Mouse (Mus musculus) hindbrain, embryonic 13.5 days (tissue): ENCODE results near the gene Cnrip1. TPM values are rescaled to one million over a fixed set of nuclear protein-coding genes. Genes with fewer than 3 reads are reported as not detected.
"Not testable (repeated sequence)": the region's sequence is repeated elsewhere in the genome, so short reads cannot be mapped to it uniquely, and the experiment has no call there.

Experiments used
- ATAC-seq: fragments of 200-750 bp; cut with Nextera tagmentation; 2 replicates; pipeline ENCODE4 v1.8.0; 2017; ENCODE audit warnings: moderate TSS enrichment; ENCODE audit not compliant: low FRiP score
- H3K27ac ChIP-seq: fragments of 300-500 bp; sonication (generic); 2 replicates; pipeline ENCODE4 v1.5.1; 2015; ENCODE audit warnings: inconsistent platforms, mild to moderate bottlenecking, moderate library complexity
- H3K27me3 ChIP-seq: fragments of 300-500 bp; sonication (generic); 2 replicates; pipeline ENCODE4 v1.6.1; 2015; ENCODE audit warnings: mild to moderate bottlenecking, inconsistent platforms
- H3K36me3 ChIP-seq: fragments of 300-500 bp; sonication (generic); 2 replicates; pipeline ENCODE4 v1.6.1; 2015; ENCODE audit warnings: mild to moderate bottlenecking, inconsistent platforms
- H3K4me1 ChIP-seq: fragments of 300-500 bp; sonication (generic); replicated peaks from 2 replicates; pipeline ENCODE4 v1.6.1; 2015; ENCODE audit warnings: inconsistent platforms
- H3K4me2 ChIP-seq: fragments of 300-500 bp; sonication (generic); 2 replicates; pipeline ENCODE4 v1.6.1; 2015; ENCODE audit warnings: inconsistent platforms, mild to moderate bottlenecking, moderate library complexity
- H3K4me3 ChIP-seq: fragments of 300-500 bp; sonication (generic); 2 replicates; pipeline ENCODE4 v1.5.1; 2015; ENCODE audit warnings: mild to moderate bottlenecking, inconsistent platforms
- H3K9ac ChIP-seq: fragments of 300-500 bp; sonication (generic); 2 replicates; pipeline ENCODE4 v1.6.1; 2015; ENCODE audit warnings: mild to moderate bottlenecking, inconsistent platforms
- H3K9me3 ChIP-seq: fragments of 300-500 bp; sonication (generic); 2 replicates; pipeline ENCODE4 v1.6.1; 2016; ENCODE audit warnings: inconsistent platforms
- WGBS: fragments of 180-500 bp; shearing (Covaris S2); methylation state at CpG from one replicate; pipeline ENCODE4 v1.1.7; 2015; 5-methylcytosine and 5-hydroxymethylcytosine counted together
- polyA plus RNA-seq: library from polyadenylated mRNA; unstranded; fragments of >200 nt; fragmentation: Nextera tagmentation; extraction: Ambion mirVana; gene quantifications from 2 replicates; pipeline ENCODE4 v1.2.1, GENCODE M21; 2015

The Cnrip1 gene
- polyA plus RNA-seq, 1 experiment from 2014 or later: 99.1 TPM

DNA sequence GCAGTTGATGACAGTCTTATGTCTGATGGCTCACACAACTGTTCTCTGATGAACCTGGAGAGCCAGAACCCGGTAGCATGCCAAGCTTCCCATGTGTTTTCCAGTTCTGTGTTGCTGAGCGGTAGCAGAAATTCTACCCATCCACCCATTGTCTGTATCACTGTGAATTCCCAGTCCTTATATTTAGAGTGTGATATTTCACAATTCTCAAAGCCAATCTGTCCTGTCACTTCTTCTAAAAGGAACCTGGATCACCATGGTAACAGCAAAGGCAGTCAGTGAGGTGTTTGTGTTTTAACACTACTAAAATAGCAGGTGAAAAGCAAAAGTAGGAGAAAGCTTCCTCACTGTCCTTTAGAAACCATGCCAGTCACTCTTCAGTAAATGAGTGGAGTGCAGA lies 5.6 kb upstream of the Cnrip1 start:
- WGBS: 93% methylated on average over 2 of the region's 2 CpGs
- Histone ChIP-seq H3K4me3 (no peak overlapping the region), H3K36me3 (no peaks in the 10 kb centered on the region), H3K27me3 (no peaks in the 10 kb centered on the region), H3K4me2 (no peak overlapping the region), H3K27ac (no peak overlapping the region), H3K9me3 (no peaks in the 10 kb centered on the region), H3K9ac (no peak overlapping the region), H3K4me1 (peaks cover under 1% of the 10 kb centered on the region; the same call in 1 of the 2 replicates)
- ATAC-seq: no peak

DNA sequence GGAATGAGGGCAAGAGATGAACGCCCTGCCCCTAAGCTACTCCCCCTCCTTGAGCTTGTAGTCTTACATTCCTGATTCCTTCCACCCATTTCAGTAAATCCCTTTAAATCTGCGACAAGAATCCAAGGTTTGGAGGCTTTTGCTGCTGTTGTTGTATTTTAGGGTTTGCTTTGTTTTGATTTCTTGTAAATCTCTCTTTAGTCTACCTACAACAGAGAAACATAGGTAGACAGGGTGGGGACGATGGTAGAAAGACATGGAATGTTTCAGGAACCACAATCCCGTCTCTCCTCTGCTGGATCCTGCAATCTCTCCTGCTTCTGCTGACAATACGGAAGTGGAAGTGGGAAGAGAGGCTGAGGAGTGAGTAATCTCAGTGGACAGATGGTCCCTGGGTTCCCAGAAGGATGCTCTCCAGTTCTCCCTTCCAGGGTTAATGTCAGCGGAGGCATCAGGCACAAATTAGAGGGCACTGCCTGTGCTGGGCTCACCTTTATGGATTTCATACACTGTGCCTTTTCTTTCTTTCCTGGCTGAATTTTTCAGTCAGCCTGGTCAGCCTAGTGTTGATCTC lies 1.2 kb downstream of the Cnrip1 start:
- peak overlapping the region; percentile 95 for H3K27ac ChIP-seq
- H3K4me3 ChIP-seq: peak overlapping the region; percentile 79
- peaks cover 26% of the 10 kb centered on the region for H3K4me1 ChIP-seq
- H3K9ac ChIP-seq: peak overlapping the region; percentile 91
- no peaks in the 10 kb centered on the region for H3K27me3 ChIP-seq
- peak overlapping the region; percentile 72 for H3K4me2 ChIP-seq
- no peaks in the 10 kb centered on the region for H3K9me3 ChIP-seq
- peaks cover 2% of the 10 kb centered on the region; the same call in 1 of the 2 replicates for H3K36me3 ChIP-seq
- WGBS: 13% methylated on average over 6 of the region's 6 CpGs
- peak; percentile 22; the same call in 1 of the 2 replicates for ATAC-seq

DNA sequence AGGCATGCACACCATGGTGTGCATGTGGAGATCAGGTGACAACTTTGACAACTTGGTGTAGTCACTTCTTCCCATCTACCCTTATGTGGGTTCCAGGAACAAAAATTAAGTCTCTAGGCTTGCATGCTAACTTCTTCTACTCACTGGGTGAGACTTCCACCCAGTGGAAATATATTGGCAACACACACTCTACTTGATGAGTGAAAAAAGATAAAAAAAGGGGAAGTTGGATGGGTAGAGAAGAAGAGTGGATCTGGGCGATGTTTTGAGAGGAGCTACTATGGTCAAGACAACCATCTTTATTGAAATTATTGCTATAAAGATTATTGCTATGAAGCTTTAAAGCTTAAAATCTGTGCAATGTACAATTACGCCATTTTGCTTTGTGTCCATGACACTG lies 18.0 kb downstream of the Cnrip1 start:
- H3K4me3 ChIP-seq, H3K27me3 ChIP-seq, H3K9me3 ChIP-seq, H3K27ac ChIP-seq, ATAC-seq, H3K4me1 ChIP-seq, H3K4me2 ChIP-seq, H3K9ac ChIP-seq: not testable (repeated sequence)
- WGBS: 97% methylated on average over 2 of the region's 2 CpGs
- H3K36me3 ChIP-seq: peaks cover 10% of the 10 kb centered on the region

DNA sequence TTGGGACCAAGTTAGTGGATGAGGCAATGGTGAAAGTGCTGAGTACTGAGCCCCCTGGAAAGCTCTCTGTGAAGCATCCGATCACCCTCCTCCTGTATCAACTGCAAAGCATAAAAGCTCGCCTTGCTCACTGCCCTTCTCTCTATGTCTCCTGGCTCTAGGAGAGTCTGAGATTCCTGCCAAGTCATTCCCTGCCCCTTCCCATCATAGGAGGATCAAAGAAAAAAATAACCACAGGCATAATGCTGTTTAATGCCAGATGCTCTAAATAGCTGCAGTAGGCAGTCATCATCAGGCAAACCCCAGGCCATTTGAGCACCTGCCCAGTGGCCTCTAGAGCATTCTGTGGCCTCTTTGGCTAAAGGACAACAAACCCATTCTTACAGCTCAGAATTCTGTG lies 24.3 kb downstream of the Cnrip1 start:
- no peaks in the 10 kb centered on the region for H3K9me3 ChIP-seq
- H3K27ac ChIP-seq: no peak overlapping the region
- WGBS: 98% methylated on average over 2 of the region's 2 CpGs
- no peaks in the 10 kb centered on the region for H3K27me3 ChIP-seq
- peaks cover 35% of the 10 kb centered on the region for H3K36me3 ChIP-seq
- H3K4me1 ChIP-seq: no peaks in the 10 kb centered on the region
- no peak overlapping the region for H3K4me2 ChIP-seq
- no peak for ATAC-seq
- H3K9ac ChIP-seq: no peak overlapping the region
- no peak overlapping the region for H3K4me3 ChIP-seq

DNA sequence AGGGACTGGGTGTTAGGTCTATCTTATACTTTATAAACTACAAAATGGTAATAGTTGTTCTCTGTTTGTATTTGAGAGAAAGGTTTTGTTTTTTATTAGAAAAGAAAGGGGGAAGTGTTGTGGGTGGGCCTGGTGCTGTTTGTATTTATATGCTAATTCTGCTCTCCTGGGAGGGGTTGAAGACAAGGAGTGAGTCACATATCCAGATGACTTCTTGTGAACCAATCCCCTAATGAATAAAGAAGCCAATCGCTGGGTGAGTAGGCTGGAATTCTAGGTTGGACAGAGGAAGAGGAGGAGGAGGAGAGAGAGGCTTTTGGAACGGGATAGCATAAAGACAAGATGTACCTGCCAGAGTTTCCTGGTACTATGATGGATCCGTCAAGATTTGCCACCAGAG lies 30.7 kb downstream of the Cnrip1 start:
- Histone ChIP-seq H3K4me3 (no peak overlapping the region), H3K9ac (no peak overlapping the region), H3K4me1 (no peaks in the 10 kb centered on the region), H3K4me2 (no peak overlapping the region), H3K9me3 (no peaks in the 10 kb centered on the region), H3K27me3 (no peaks in the 10 kb centered on the region), H3K36me3 (peaks cover 20% of the 10 kb centered on the region), H3K27ac (no peak overlapping the region)
- ATAC-seq: no peak
- 46% methylated on average over 3 of the region's 3 CpGs for WGBS

DNA sequence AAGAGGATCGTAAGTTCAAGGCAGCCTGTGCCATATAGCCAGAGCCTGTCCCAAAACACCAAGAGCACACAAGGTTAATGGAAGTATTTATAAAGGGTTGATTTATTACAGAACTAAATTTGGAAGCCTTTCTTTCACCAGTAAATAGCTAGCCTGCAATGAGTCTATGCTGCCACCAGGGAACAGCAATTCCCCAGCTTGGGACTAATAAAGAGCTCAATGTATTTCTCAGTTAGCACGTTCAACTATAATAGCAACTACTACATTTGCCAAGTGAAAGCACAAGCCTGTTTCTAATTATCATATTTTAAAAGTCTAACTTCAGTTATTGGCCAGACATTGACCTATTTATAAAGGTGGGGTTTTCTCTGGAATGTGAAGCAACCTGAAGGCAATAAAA lies 31.6 kb downstream of the Cnrip1 start:
- WGBS: 49% methylated on average over 2 of the region's 2 CpGs
- H3K4me3 ChIP-seq: no peak overlapping the region
- no peaks in the 10 kb centered on the region for H3K9me3 ChIP-seq
- no peaks in the 10 kb centered on the region for H3K4me1 ChIP-seq
- H3K4me2 ChIP-seq: no peak overlapping the region
- no peak overlapping the region for H3K27ac ChIP-seq
- ATAC-seq: 0 out of 2 replicates have a peak, but pooled peaks have one; percentile 54
- H3K27me3 ChIP-seq: no peaks in the 10 kb centered on the region
- H3K9ac ChIP-seq: no peak overlapping the region
- H3K36me3 ChIP-seq: peaks cover 20% of the 10 kb centered on the region

DNA sequence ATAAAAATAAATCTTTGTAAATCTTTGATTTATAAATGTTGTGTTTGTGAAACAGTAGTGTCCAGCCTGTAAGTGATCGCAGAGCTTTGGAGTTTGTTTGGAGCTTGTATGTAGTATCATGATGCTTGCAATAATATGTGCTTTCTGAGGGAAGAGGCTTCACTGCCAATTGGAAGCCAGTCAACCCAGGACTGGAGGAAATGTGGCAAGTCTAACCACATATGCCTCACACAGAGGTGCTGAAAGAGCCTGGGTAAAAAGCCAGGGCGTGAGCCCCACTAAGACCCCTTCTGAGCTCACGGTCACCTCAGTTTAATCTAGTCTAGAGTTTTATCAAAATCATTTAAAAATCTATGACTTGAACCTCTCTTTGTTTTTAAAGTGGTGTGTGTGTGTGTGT lies 32.1 kb downstream of the Cnrip1 start:
- Histone ChIP-seq H3K27ac (no peak overlapping the region), H3K4me1 (no peaks in the 10 kb centered on the region), H3K4me3 (no peak overlapping the region), H3K9me3 (no peaks in the 10 kb centered on the region), H3K27me3 (no peaks in the 10 kb centered on the region), H3K4me2 (no peak overlapping the region), H3K36me3 (peaks cover 16% of the 10 kb centered on the region), H3K9ac (no peak overlapping the region)
- WGBS: 95% methylated on average over 3 of the region's 3 CpGs
- no peak for ATAC-seq

DNA sequence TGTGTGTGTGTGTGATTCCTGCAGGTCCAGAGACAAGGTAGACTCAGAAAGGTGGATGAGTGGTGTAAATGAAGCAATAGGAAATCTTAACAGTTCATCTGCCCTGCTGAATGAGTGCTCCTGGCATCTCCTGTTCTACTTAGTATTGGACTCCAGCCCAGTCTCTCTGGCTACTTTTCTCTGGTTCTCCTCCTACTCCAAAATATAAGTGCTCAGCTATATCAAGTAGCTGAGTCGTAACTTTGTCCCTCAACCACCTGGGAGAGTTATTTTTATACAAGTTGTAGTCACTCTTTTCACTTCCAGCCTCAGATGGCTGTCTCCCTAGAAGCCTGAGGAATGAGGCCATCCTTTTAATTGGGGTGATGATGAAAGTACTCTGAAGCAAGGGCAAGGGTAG lies 32.5 kb downstream of the Cnrip1 start:
- 77% methylated on average over 1 of the region's 1 CpGs for WGBS
- Histone ChIP-seq H3K36me3 (peaks cover 12% of the 10 kb centered on the region), H3K27ac (no peak overlapping the region)

DNA sequence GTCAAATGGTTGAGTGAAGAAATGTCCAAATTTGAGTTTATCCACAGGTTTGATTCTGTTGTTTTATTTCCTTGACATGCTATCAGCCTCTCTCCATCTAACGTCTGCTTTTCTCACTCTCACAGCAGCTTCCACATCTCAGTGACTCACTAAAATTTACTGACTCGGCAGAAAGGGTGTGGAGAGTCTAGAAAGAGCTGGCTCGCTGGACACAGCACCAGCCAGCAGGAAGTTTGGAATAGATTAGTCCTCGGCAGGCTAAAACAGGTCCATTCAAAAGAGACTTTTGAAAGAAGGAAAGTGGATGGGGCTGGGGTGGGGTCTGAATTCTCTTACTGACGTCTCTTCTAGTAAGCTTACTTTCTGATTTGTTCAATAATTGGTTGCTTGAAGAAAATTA lies 34.7 kb downstream of the Cnrip1 start:
- H3K27me3 ChIP-seq: no peaks in the 10 kb centered on the region
- no peak overlapping the region for H3K9ac ChIP-seq
- 29% methylated on average over 5 of the region's 5 CpGs for WGBS
- no peaks in the 10 kb centered on the region for H3K4me1 ChIP-seq
- no peak overlapping the region for H3K4me2 ChIP-seq
- H3K27ac ChIP-seq: no peak overlapping the region
- ATAC-seq: no peak
- H3K36me3 ChIP-seq: peaks cover 5% of the 10 kb centered on the region; the same call in 1 of the 2 replicates
- H3K9me3 ChIP-seq: no peaks in the 10 kb centered on the region
- no peak overlapping the region for H3K4me3 ChIP-seq

More for the DNA sequence above, 32.5 kb downstream of the Cnrip1 start:
- Histone ChIP-seq H3K9me3 (no peaks in the 10 kb centered on the region), H3K4me2 (no peak overlapping the region), H3K27me3 (no peaks in the 10 kb centered on the region), H3K4me1 (no peaks in the 10 kb centered on the region), H3K4me3 (no peak overlapping the region), H3K9ac (no peak overlapping the region)
- no peak for ATAC-seq

DNA sequence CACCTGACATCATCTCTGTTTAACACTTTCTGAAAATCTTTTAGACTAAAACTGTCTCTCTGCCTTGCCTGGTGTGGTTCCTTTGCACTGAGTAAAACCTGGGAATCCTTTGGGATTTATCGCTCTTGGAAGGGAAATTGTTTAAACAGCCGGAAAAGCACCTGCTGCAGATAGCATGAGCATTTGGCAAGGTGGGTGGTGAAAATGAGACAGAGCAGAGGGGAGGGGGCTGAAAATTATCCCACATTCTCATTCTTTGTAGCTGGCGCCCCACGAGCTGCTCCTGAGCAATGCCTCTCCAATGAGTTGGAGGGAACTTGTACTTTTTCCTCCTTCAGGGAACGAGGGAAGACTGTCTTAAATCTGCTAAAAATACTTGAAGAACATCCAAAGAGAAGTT lies 55.5 kb downstream of the Cnrip1 start:
- 88% methylated on average over 5 of the region's 5 CpGs for WGBS
- ATAC-seq: no peak

DNA sequence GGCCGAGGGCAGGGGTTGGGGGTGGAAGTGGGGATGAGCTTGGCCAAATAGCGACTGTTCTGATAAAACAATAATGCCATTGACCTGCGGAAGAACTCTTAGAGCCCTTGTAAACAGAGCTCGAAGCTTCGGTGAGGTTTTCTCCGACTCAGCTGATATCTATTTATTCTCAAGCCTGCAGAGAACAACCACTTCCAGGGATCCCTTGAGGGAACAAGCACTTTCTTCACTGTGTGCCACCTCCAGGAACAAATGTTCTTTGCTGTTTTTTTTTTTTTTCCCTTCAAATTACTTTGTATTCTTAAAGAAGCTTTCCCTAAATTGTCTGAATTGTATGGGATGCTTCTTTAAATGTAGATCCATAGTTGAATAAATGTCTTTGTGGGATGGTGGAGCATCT lies 56.0 kb downstream of the Cnrip1 start:
- ATAC-seq: no peak
- whole genome bisulfite sequencing: 76% methylated on average over 6 of the region's 6 CpGs
- no peaks in the 10 kb centered on the region for H3K4me1 ChIP-seq

More for the DNA sequence above, 55.5 kb downstream of the Cnrip1 start:
- Histone ChIP-seq H3K4me2 (no peak overlapping the region), H3K4me3 (no peak overlapping the region), H3K4me1 (no peaks in the 10 kb centered on the region), H3K9ac (no peak overlapping the region), H3K36me3 (no peaks in the 10 kb centered on the region), H3K9me3 (0 out of 2 replicates have a peak, but pooled peaks cover 5% of the 10 kb centered on the region), H3K27me3 (no peaks in the 10 kb centered on the region), H3K27ac (no peak overlapping the region)

DNA sequence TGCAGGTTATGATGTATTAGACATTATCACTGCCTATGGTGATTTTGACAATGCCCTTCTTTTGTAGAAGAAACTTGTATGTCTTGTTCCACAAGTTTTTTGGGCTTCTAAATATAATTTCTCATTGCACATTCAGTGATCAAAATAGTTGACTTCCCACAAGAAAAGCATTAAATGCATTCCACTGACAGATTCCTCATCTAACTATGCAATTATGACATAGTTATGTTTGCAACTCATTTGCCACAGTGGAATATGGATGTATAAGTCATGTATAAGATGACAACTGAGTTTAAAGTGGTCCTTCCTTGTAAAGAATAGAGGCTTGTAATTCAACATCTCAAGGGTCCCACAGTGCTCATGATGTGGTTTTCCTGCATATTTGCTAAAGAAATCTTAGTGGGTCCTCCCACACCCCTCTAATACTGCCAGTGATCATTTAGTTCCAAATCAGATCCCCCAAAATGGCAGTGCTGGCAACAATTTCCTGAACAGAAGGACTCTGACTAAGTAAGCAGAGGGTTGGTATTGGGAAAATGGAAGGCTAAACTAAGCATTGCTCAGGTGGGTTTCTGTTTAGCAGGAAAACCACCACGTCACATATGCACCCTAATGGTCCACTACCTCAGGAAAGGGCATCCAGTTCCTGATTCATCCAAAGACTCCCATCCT lies 61.2 kb downstream of the Cnrip1 start:
- ATAC-seq: no peak
- no peaks in the 10 kb centered on the region for H3K27me3 ChIP-seq
- 86% methylated on average over 1 of the region's 1 CpGs for WGBS
- no peaks in the 10 kb centered on the region for H3K4me1 ChIP-seq
- H3K27ac ChIP-seq: no peak overlapping the region
- H3K36me3 ChIP-seq: no peaks in the 10 kb centered on the region
- no peak overlapping the region for H3K4me2 ChIP-seq
- H3K9me3 ChIP-seq: 0 out of 2 replicates have a peak, but pooled peaks cover 5% of the 10 kb centered on the region
- H3K4me3 ChIP-seq: no peak overlapping the region
- H3K9ac ChIP-seq: no peak overlapping the region

More for the DNA sequence above, 56.0 kb downstream of the Cnrip1 start:
- no peak overlapping the region for H3K27ac ChIP-seq
- no peak overlapping the region for H3K4me2 ChIP-seq
- no peaks in the 10 kb centered on the region for H3K27me3 ChIP-seq
- H3K9me3 ChIP-seq: 0 out of 2 replicates have a peak, but pooled peaks cover 5% of the 10 kb centered on the region
- no peak overlapping the region for H3K9ac ChIP-seq
- H3K4me3 ChIP-seq: no peak overlapping the region
- no peaks in the 10 kb centered on the region for H3K36me3 ChIP-seq

DNA sequence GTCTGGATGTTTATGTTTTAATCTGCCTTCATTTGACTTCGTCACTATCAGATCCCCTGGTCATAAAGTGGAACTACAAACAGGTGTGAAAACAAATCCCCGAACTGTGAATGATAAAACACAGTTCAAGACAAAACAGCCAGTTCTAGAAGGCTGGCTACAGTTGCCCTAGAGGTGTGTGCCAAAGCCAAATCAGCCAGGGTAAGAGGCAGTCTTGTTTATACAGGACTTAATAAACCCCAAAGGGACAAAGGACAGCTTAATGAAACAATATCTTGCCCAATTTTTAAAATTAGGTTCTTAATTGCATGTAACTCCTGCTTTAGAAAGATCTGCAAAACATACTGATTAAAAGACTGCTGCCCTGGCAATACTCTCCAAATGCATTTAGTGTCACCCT lies 75.0 kb downstream of the Cnrip1 start:
- no peak overlapping the region for H3K27ac ChIP-seq
- no peaks in the 10 kb centered on the region for H3K9me3 ChIP-seq
- no peaks in the 10 kb centered on the region for H3K27me3 ChIP-seq
- ATAC-seq: no peak
- no peak overlapping the region for H3K4me2 ChIP-seq
- H3K4me1 ChIP-seq: no peaks in the 10 kb centered on the region
- no peak overlapping the region for H3K9ac ChIP-seq
- 83% methylated on average over 2 of the region's 2 CpGs for WGBS
- H3K36me3 ChIP-seq: no peaks in the 10 kb centered on the region
- no peak overlapping the region for H3K4me3 ChIP-seq
